Mouse (Mus musculus) ES-E14 (cell line): ENCODE measurements at regions not wholly inside any gene's neighbourhood (a gene's known extent, or its start where the extent isn't known, plus 50 kb on each side); places are given as distances from the start of the nearest gene placed in this dataset.

Source experiments
- DNase-seq: peaks from one replicate; pipeline ENCODE4 v3.0.0-alpha.2; 2013; ENCODE audit warnings: low read depth, low spot score
- H3K27ac ChIP-seq: 2 replicates; pipeline ENCODE4 v1.5.1; 2012; ENCODE audit warnings: low read depth, mild to moderate bottlenecking, low read length, moderate library complexity, mixed read lengths; ENCODE audit not compliant: poor library complexity, insufficient read depth, severe bottlenecking
- H3K36me3 ChIP-seq: 2 replicates; pipeline ENCODE4 v1.6.1; 2012; ENCODE audit warnings: mild to moderate bottlenecking, low read length, moderate library complexity, mixed read lengths; ENCODE audit not compliant: control insufficient read depth, poor library complexity, insufficient read depth, severe bottlenecking
- H3K4me1 ChIP-seq, 2 experiments: fragments of 150-350 bp in 1 of 2; sonication (generic) in 1 of 2; 2 replicates each; pipeline ENCODE4 v1.6.1; 2012; ENCODE audit warnings: low read length in 2 of 2, mild to moderate bottlenecking in 1 of 2, mixed read lengths in 1 of 2; ENCODE audit not compliant: control insufficient read depth in 2 of 2, insufficient read depth in 2 of 2, poor library complexity in 1 of 2
- H3K4me3 ChIP-seq, 2 experiments: fragments of 150-350 bp in 1 of 2; sonication (generic) in 1 of 2; 2 replicates each; pipeline ENCODE4 v1.5.1; 2012; ENCODE audit warnings: low read length in 2 of 2, low read depth in 1 of 2, mild to moderate bottlenecking in 1 of 2, mixed read lengths in 1 of 2; ENCODE audit not compliant: insufficient read depth in 1 of 2, poor library complexity in 1 of 2, severe bottlenecking in 1 of 2
- H3K9ac ChIP-seq: 2 replicates; pipeline ENCODE4 v1.6.1; 2012; ENCODE audit warnings: low read depth, mild to moderate bottlenecking, low read length, mixed read lengths; ENCODE audit not compliant: poor library complexity, insufficient read depth, severe bottlenecking
- H3K9me3 ChIP-seq: fragments of 150-350 bp; sonication (generic); 2 replicates; pipeline ENCODE4 v1.6.1; 2012; ENCODE audit warnings: low read depth, mild to moderate bottlenecking, low read length; ENCODE audit not compliant: control insufficient read depth, insufficient read depth
- CHD2 ChIP-seq: IDR thresholded peaks from 2 replicates; pipeline ENCODE4 v1.6.1; 2014; ENCODE audit warnings: mild to moderate bottlenecking, low read depth, low read length, inconsistent platforms
- HCFC1 ChIP-seq: IDR thresholded peaks from 2 replicates; pipeline ENCODE4 v1.6.1; 2012; ENCODE audit warnings: low read length, inconsistent platforms, borderline replicate concordance; ENCODE audit not compliant: insufficient read depth
- MAFK ChIP-seq: IDR thresholded peaks from 2 replicates; pipeline ENCODE4 v1.6.1; 2014; ENCODE audit warnings: mild to moderate bottlenecking, low read depth, low read length, inconsistent platforms; ENCODE audit not compliant: insufficient read depth
- ZC3H11A ChIP-seq: IDR thresholded peaks from 2 replicates; pipeline ENCODE4 v1.6.1; 2012; ENCODE audit warnings: low read depth, mild to moderate bottlenecking, inconsistent platforms, low read length, borderline replicate concordance
- ZNF384 ChIP-seq: IDR thresholded peaks from 2 replicates; pipeline ENCODE4 v1.6.1; 2012; ENCODE audit warnings: low read depth, low read length, inconsistent platforms
- in situ Hi-C, 2 experiments: fragments of 600-800 bp; cut with MboI; formaldehyde crosslinking; loops; one replicate each; pipeline ENCODE4 v1.15.1; 2025; ENCODE audit warnings: low sequenced_read_pairs in 2 of 2, inconsistent platforms in 1 of 2; ENCODE audit not compliant: unreplicated experiment in 2 of 2

DNA sequence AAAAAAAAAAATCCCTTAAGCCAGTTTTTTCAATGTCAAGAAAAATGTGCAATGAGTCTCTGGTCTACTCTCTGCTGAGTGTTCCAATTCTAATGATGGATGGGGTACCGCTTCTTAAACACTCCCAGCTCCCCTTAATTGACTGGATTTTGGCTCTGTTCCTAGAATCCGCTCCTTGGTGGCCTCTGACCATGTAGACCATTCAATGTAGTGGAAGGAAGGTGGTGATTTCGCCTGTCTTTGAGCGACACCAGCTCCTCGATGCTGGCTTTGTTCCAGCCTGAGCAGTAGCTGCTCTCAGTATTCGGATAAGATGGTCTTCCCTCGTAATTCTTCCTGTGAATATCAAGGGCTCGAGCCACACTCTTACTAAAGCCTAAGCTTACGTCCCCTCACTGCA, 252.4 kb upstream of the Prox1 start:
- Histone ChIP-seq H3K9ac (no peak overlapping the region), H3K9me3 (no peaks in the 10 kb centered on the region), H3K4me3 (no peak overlapping the region), H3K4me1 (no peaks in the 10 kb centered on the region), H3K27ac (no peak overlapping the region), H3K36me3 (no peaks in the 10 kb centered on the region)
- no peak for DNase-seq
- TF ChIP-seq CHD2 (no peak), ZNF384 (no peak), MAFK (no peak), ZC3H11A (no peak), HCFC1 (no peak)
- in situ Hi-C loops = no loop called here

DNA sequence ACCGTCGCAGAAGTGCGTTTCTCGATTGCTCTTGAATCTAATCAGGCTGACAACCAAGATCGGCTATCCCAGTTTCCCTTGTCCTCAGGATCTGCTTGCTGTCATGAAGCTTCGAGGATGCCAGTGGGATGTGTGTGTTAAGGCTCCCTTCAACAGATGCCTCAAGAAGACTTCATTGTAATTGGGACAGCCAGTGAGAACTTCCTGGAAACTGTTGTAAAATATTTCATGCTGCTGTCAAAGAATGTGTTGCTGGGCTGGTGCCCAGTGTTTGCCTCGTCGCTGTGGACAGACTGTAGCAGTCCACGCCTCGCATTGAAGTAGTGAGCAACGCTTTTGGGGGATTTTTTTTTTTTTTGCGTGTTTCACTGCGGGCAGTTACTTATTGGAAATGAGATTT, 249.2 kb upstream of the Prox1 start:
- Histone ChIP-seq H3K9me3 (no peaks in the 10 kb centered on the region), H3K9ac (no peak overlapping the region), H3K36me3 (no peaks in the 10 kb centered on the region), H3K4me1 (peaks cover 0 to 2% of the 10 kb centered on the region in 2 experiments; a peak in 1 of 4 replicates), H3K27ac (no peak overlapping the region), H3K4me3 (no peak overlapping the region)
- in situ Hi-C loops = no loop called here
- TF ChIP-seq MAFK = no peak
- no peak for DNase-seq

DNA sequence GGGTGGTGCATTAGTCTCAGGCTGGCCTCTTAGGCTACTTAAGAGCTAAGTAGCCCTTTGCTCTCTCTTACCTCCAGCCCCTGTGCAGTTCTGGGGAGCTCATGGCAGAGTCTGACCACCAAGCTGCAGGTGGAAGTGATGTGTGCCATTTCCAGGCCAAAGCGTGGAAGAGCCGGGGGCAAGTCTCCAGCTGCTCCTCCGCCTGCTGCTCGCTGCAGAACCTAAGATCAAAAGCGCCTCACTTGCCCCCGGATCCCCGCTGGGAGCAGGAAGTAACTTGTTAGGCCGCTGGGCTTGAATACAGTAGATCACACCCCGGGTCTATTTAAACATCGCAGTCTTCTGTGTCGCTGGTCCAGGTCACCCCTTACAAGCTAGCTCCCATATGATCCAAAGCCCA, 246.8 kb upstream of the Prox1 start:
- DNase-seq = peak; percentile 26
- peaks cover 0 to 2% of the 10 kb centered on the region in 2 experiments; a peak in 1 of 4 replicates for H3K4me1 ChIP-seq
- in situ Hi-C loops = no loop called here

DNA sequence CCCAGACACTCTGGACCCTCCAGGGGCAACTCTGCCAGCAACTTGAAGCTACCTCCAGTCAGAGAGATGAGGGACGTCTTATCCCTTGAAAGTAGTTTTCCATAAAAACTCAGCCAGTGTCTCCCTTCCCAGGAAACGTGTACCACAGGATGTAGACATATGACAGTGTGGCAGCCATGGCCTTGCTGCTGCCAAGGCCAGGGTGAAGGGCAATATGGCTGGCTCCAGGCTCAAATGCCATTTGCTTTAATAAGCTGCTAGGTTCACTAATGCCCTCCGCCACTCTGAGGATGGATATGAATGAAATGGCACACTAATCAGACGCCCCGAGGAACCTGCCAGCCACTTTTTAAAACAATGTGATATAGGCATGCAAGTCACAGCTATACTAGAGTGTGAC, 241.2 kb upstream of the Prox1 start:
- no peak overlapping the region for H3K9ac ChIP-seq
- TF ChIP-seq CHD2 (no peak), MAFK (no peak), ZC3H11A (no peak), HCFC1 (no peak), ZNF384 (no peak)
- H3K36me3 ChIP-seq = no peaks in the 10 kb centered on the region
- in situ Hi-C loops = no loop called here
- no peak overlapping the region for H3K27ac ChIP-seq
- DNase-seq = no peak
- peaks cover 0 to under 1% of the 10 kb centered on the region in 2 experiments; a peak in 1 of 4 replicates for H3K4me1 ChIP-seq
- no peak overlapping the region for H3K4me3 ChIP-seq
- no peaks in the 10 kb centered on the region for H3K9me3 ChIP-seq

More for the DNA sequence above, 246.8 kb upstream of the Prox1 start:
- no peaks in the 10 kb centered on the region for H3K9me3 ChIP-seq
- no peak overlapping the region for H3K9ac ChIP-seq
- TF ChIP-seq ZC3H11A (no peak), HCFC1 (no peak)
- no peak overlapping the region for H3K27ac ChIP-seq
- no peaks in the 10 kb centered on the region for H3K36me3 ChIP-seq
- H3K4me3 ChIP-seq = no peak overlapping the region

DNA sequence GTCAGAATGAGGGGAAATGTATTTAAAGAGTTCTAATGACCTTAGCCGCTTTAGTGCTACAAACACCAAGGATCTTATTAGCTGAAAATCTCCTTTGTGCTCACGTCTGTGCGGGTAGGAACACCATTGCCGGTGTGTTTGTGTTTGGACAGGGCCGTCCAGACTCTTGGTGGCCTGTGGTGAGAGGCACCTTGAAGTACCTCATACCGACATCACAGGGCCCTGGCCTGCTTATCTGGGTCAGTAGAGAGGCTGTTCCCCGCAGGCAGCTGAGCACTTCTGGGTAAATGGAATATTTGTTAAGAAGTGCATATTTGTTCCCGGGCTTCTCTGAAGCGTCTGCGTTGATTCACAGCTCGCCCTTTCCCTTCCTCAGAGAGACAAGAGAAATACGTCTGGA, 232.8 kb upstream of the Prox1 start:
- DNase-seq = no peak
- Histone ChIP-seq H3K27ac (no peak overlapping the region), H3K9me3 (no peaks in the 10 kb centered on the region), H3K4me3 (no peak overlapping the region), H3K4me1 (no peaks in the 10 kb centered on the region), H3K36me3 (no peaks in the 10 kb centered on the region), H3K9ac (no peak overlapping the region)
- TF ChIP-seq ZC3H11A = no peak
- TF ChIP-seq MAFK = no peak
- no peak for TF ChIP-seq ZNF384
- TF ChIP-seq CHD2 = no peak
- no peak for TF ChIP-seq HCFC1
- in situ Hi-C loops = no loop called here
